Mouse (Mus musculus) stomach, postnatal 0 days (tissue): Measurements from ENCODE around the gene Tsnaxip1.

Experiments used
- CTCF ChIP-seq: IDR thresholded peaks from 2 replicates; pipeline ENCODE4 v1.5.1; 2016; ENCODE audit warnings: antibody characterized with exemption, low read depth, mild to moderate bottlenecking, moderate library complexity
- EP300 ChIP-seq: optimal IDR thresholded peaks from 2 replicates; pipeline ENCODE3; 2016; ENCODE audit warnings: antibody characterized with exemption

GRCm38 (mm10) chr8:105789626-105790025, 37.9 kb upstream of the Tsnaxip1 start:
- TF ChIP-seq CTCF (no peak), EP300 (no peak)
